Mouse (Mus musculus) stomach, embryonic 14.5 days (tissue): ENCODE results near the gene Eef1a1. TPM values are rescaled to one million over a fixed set of nuclear protein-coding genes. Genes with fewer than 3 reads are reported as not detected.
"Not testable (repeated sequence)": the region's sequence is repeated elsewhere in the genome, so short reads cannot be mapped to it uniquely, and the experiment has no call there.

Source experiments
- ATAC-seq: fragments of 200-750 bp; cut with Nextera tagmentation; 2 replicates; pipeline ENCODE4 v1.8.0; 2017; ENCODE audit warnings: low read depth, moderate TSS enrichment; ENCODE audit not compliant: insufficient number of reproducible peaks, insufficient read depth, low FRiP score
- H3K27ac ChIP-seq: fragments of 300-500 bp; sonication (generic); 2 replicates; pipeline ENCODE4 v1.5.1; 2014; ENCODE audit warnings: mild to moderate bottlenecking, low read length, moderate library complexity, mixed read lengths
- H3K27me3 ChIP-seq: fragments of 300-500 bp; sonication (generic); 2 replicates; pipeline ENCODE4 v1.6.1; 2014; ENCODE audit warnings: low read length, control low read depth, mixed read lengths; ENCODE audit not compliant: control insufficient read depth, insufficient read depth
- H3K36me3 ChIP-seq: fragments of 300-500 bp; sonication (generic); 2 replicates; pipeline ENCODE4 v1.6.1; 2014; ENCODE audit warnings: mild to moderate bottlenecking, control low read depth, low read length, moderate library complexity, mixed read lengths; ENCODE audit not compliant: control insufficient read depth, insufficient read depth
- H3K4me1 ChIP-seq: fragments of 300-500 bp; sonication (generic); 2 replicates; pipeline ENCODE4 v1.6.1; 2014; ENCODE audit warnings: low read length, control low read depth, mixed read lengths; ENCODE audit not compliant: control insufficient read depth, insufficient read depth
- H3K4me2 ChIP-seq: fragments of 300-500 bp; sonication (generic); replicated peaks from 2 replicates; pipeline ENCODE4 v1.6.1; 2014; ENCODE audit warnings: low read depth, low read length, control low read depth
- H3K4me3 ChIP-seq: fragments of 300-500 bp; sonication (generic); 2 replicates; pipeline ENCODE4 v1.5.1; 2014; ENCODE audit warnings: low read depth, low read length, control low read depth
- H3K9ac ChIP-seq: fragments of 300-500 bp; sonication (generic); replicated peaks from 2 replicates; pipeline ENCODE4 v1.6.1; 2014; ENCODE audit warnings: low read depth, mild to moderate bottlenecking, control low read depth, low read length, moderate library complexity, mixed read lengths
- H3K9me3 ChIP-seq: fragments of 300-500 bp; sonication (generic); 2 replicates; pipeline ENCODE4 v1.6.1; 2016; ENCODE audit warnings: low read depth, low read length, control low read depth; ENCODE audit not compliant: control insufficient read depth
- WGBS: fragments of 180-500 bp; shearing (Covaris S2); extraction: QIAGEN DNeasy Blood & Tissue Kit; methylation state at CpG from one replicate; pipeline ENCODE4 v1.1.7; 2014; 5-methylcytosine and 5-hydroxymethylcytosine counted together
- polyA plus RNA-seq: library from polyadenylated mRNA; unstranded; fragments of >200 nt; fragmentation: Nextera tagmentation; extraction: Ambion mirVana; gene quantifications from 2 replicates; pipeline ENCODE4 v1.2.1, GENCODE M21; 2014

Gene Eef1a1
- polyA plus RNA-seq, 1 experiment from 2014 or later: 5,798 TPM

DNA sequence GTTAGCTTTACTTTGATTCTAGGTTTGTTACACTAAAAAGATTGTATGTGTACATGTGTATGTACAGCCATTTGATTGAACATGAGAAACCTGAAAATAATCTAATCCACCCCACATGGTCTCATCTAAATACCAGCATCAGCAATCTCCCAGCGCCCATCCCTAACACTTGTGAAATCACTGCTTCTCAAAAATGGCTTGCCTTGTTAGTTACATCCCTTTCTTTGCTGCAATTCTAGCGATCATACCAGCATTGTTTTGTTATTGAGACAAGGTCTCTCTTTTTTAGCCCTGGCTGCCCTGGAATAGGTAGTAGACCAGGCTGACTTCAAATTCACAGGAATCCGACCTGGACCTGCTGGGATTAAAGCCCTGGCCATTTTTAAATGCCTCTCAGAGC, 6.6 kb downstream of the Eef1a1 start:
- peaks cover 8% of the 10 kb centered on the region; the same call in 1 of the 2 replicates for H3K4me1 ChIP-seq
- peaks cover 19% of the 10 kb centered on the region for H3K36me3 ChIP-seq
- H3K9ac ChIP-seq: peak overlapping the region; percentile 51
- H3K9me3 ChIP-seq: no peaks in the 10 kb centered on the region
- peak overlapping the region; percentile 96 for H3K27ac ChIP-seq
- H3K27me3 ChIP-seq: no peaks in the 10 kb centered on the region
- WGBS: 9% methylated on average over 3 of the region's 3 CpGs
- H3K4me2 ChIP-seq: peak overlapping the region; percentile 49
- H3K4me3 ChIP-seq: peak overlapping the region; percentile 42
- ATAC-seq: no peak

DNA sequence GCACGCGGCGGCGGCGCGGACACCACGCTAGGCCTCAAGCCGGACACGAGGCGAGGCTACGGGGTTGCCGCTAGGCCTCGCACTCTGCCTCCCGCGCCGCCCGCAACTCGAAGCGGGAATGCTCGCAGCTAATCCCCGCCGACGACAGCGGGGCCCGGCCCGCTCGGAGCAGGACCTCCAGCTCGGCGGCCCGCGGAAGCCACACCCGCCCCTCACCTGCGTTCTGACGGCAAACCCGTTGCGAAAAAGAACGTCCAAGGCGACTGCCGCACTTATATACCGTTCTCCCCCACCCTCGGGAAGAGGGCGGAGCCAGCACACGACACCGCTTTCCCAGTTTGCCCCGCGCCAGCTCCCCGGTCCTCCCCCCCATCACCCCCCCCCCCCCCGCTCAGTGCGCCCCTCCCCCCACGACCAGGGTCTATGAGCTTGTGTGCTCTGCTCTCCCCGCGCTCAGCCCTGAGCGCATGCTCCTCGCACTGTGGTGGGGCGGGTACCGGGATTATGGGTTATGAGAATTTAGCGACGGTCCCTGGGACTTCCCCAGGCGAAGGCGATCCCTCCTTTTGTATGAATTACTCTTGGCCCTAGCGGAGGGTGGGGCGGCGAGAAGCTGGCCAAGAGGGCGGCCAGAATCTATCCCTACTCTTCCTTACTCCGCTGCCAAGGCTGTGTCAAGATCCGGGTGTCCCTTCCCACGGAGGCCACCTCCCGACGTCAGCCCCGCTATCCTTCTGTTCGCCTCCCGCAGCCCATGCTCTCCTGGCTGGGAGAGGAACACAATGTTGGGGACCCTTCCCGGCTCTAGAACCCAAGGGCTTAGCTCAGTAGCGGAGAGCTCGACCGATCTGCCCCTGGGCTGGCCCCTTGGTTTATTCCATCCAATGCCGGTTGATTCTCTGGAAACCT, 7.3 kb downstream of the Eef1a1 start:
- peak; percentile 98 for ATAC-seq
- Histone ChIP-seq H3K36me3 (peaks cover 26% of the 10 kb centered on the region), H3K4me2 (peak overlapping the region; percentile 58), H3K4me1 (peaks cover 8% of the 10 kb centered on the region; the same call in 1 of the 2 replicates), H3K9ac (peak overlapping the region; percentile 100), H3K9me3 (no peaks in the 10 kb centered on the region), H3K27me3 (no peaks in the 10 kb centered on the region), H3K27ac (peak overlapping the region; percentile 99), H3K4me3 (peak overlapping the region; percentile 72)
- under 1% methylated on average over 67 of the region's 77 CpGs for WGBS

DNA sequence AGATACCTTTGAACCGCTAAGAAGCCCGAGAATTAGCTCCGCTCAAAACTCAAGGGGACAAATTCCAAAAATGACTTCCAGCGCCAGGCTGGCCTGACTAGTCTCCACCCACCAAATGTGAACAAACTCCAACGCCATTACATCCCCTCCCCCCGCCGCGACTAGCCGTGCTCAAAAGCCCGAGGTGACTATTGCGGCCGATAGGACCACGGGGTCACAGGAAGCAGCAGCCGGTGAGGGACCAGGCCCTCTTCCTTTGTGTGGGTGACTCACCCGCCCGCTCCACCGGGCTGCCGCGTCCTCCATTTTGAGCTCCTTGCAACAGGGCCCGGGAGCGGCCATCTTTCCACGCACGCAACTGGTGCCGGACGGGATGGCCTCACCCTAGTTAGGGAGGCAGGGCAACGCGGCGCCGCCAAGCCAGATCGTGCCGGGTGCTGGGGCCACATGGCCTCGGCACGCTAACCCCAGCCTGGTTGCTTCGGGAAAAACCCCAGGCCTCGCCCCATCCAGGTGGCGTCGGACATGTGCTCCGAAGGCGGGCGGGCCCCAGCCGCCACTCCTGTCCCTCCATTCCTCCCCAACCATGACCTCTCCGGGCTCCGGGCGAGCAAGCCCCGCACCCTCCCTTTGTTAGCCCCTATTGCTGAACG, 8.1 kb downstream of the Eef1a1 start:
- H3K9ac ChIP-seq: peak overlapping the region; percentile 100
- H3K9me3 ChIP-seq: no peaks in the 10 kb centered on the region
- peak overlapping the region; percentile 72 for H3K4me3 ChIP-seq
- peaks cover 31% of the 10 kb centered on the region for H3K36me3 ChIP-seq
- H3K27ac ChIP-seq: peak overlapping the region; percentile 99
- peaks cover 8% of the 10 kb centered on the region; the same call in 1 of the 2 replicates for H3K4me1 ChIP-seq
- H3K27me3 ChIP-seq: no peaks in the 10 kb centered on the region
- peak; percentile 5; the same call in 1 of the 2 replicates for ATAC-seq
- peak overlapping the region; percentile 58 for H3K4me2 ChIP-seq
- under 1% methylated on average over 46 of the region's 46 CpGs for WGBS

DNA sequence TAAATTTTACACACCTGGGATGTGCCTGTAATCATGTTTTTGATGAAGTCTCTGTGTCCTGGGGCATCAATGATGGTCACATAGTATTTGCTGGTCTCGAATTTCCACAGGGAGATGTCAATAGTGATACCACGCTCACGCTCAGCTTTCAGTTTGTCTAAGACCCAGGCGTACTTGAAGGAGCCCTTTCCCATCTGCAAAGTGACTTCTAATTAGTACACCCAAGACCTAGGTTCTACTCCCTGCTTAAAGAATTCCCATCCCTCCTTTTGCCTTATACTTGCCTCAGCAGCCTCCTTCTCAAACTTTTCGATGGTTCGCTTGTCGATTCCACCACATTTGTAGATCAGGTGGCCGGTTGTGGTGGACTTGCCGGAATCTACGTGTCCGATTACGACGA, 8.7 kb downstream of the Eef1a1 start:
- Histone ChIP-seq H3K4me2 (peak overlapping the region; percentile 58), H3K36me3 (peaks cover 31% of the 10 kb centered on the region), H3K9ac (peak overlapping the region; percentile 100), H3K27ac (peak overlapping the region; percentile 99; the same call in 1 of the 2 replicates), H3K4me3 (peak overlapping the region; percentile 72)
- H3K27me3 ChIP-seq, ATAC-seq, H3K4me1 ChIP-seq, H3K9me3 ChIP-seq: not testable (repeated sequence)
- WGBS: under 1% methylated on average over 13 of the region's 13 CpGs

DNA sequence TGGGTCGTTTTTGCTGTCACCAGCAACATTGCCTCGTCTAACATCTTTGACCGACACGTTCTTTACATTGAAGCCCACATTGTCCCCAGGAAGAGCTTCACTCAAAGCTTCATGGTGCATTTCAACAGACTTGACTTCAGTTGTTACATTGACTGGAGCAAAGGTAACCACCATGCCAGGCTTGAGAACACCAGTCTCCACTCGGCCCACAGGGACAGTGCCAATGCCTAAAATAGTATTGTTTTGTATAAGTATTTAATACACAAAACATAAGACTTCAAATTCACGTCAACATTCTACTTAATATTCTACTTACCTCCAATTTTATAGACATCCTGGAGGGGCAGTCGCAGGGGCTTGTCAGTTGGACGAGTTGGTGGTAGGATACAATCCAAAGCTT, 9.6 kb downstream of the Eef1a1 start:
- Histone ChIP-seq H3K4me2 (peak overlapping the region; percentile 58), H3K4me3 (peak overlapping the region; percentile 72), H3K36me3 (peaks cover 31% of the 10 kb centered on the region)
- H3K27ac ChIP-seq, H3K27me3 ChIP-seq, H3K9me3 ChIP-seq, H3K9ac ChIP-seq, ATAC-seq, H3K4me1 ChIP-seq: not testable (repeated sequence)
- 25% methylated on average over 8 of the region's 8 CpGs for WGBS

DNA sequence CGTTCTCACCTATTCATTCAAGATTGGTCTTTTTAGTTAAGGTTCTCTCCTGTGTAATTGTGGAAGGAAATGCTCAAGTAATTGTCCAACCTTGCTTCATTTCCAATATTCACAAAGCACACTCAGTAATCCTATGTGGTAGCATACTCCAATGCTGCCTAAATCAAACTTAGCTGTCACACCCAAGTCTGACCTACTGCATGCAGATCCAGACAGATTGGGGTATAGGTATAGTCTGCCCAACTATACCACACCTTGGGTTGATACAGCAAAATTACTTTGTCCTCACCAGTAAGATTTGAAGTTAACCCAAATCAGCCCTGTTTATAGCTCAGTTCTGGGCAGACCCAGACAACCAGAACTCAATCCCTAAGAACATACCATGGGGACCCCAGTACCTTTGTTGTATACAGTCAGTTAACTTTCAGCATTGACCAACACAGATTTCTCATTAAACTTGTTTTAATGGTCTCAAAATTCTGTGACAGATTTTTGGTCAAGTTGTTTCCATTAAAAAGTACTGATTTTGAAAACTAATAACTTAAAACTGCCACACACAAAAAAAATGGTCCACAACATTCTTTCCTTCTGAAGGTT, 10.8 kb downstream of the Eef1a1 start:
- not testable (repeated sequence) for ATAC-seq, H3K9me3 ChIP-seq, H3K27me3 ChIP-seq, H3K9ac ChIP-seq, H3K27ac ChIP-seq, H3K4me3 ChIP-seq, H3K4me1 ChIP-seq
- Histone ChIP-seq H3K4me2 (0 out of 2 replicates have a peak overlapping the region, but pooled peaks have one; percentile 3), H3K36me3 (peaks cover 37% of the 10 kb centered on the region)
- 62% methylated on average over 1 of the region's 1 CpGs for WGBS

DNA sequence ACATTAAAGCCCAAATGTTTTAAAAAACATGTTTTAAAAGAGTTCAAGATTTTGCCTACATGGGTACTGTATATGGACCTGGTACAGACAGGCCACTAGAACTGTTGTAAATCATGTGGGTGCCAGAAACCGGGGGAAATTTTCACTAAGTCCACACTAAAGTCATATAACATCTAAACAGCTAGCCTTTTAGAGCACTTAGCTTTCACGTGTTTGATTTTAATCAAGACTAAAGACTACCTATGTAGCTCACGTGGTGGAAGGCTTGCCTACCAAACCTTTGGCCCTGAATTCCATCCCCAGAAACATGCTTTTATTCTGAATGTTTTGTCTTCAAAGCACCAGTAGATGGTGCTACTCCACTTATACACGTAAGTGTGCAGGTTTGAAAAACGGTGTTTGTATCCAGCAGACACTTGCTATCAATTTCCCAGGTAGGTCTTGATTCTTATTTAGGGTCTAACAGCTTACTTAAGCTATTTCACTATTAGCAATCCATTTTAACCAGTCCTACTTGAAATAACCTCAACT, 11.9 kb downstream of the Eef1a1 start:
- Histone ChIP-seq H3K9me3 (no peaks in the 10 kb centered on the region), H3K4me3 (no peak overlapping the region), H3K9ac (no peak overlapping the region), H3K36me3 (peaks cover 42% of the 10 kb centered on the region), H3K27ac (no peak overlapping the region), H3K4me1 (0 out of 2 replicates have a peak, but pooled peaks cover 2% of the 10 kb centered on the region), H3K27me3 (no peaks in the 10 kb centered on the region), H3K4me2 (no peak overlapping the region)
- WGBS: 8% methylated on average over 5 of the region's 5 CpGs
- no peak for ATAC-seq

DNA sequence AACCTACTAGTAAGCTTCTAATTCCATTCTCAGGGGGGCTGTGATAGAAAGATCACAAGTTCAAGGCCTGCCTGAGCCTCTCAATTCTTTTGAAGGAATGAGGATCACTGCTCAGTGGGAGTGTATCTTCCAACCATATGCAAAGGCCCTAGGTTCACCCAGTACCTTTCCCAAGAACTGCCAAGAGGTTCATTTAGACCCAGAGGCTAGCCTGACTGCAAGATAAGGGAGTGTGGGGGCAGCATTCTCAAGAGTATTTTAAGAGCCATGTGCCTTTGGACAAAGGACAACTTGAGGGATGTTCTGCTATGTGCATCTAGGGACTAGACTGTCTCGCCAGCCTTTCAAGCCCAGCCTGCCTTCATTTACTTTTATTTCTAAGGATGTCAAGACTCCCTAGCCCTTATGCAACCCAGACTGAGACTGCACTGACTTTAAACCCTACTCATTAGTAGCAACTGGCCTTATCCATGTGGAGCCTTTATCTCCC, 12.4 kb downstream of the Eef1a1 start:
- Histone ChIP-seq H3K9ac (no peak overlapping the region), H3K27me3 (no peaks in the 10 kb centered on the region), H3K36me3 (peaks cover 42% of the 10 kb centered on the region), H3K4me3 (no peak overlapping the region), H3K9me3 (no peaks in the 10 kb centered on the region), H3K4me2 (no peak overlapping the region), H3K4me1 (0 out of 2 replicates have a peak, but pooled peaks cover 2% of the 10 kb centered on the region), H3K27ac (no peak overlapping the region)
- peak; percentile 4; the same call in 1 of the 2 replicates for ATAC-seq
- 27% methylated on average over 1 of the region's 1 CpGs for WGBS
